Mouse (Mus musculus) hindbrain, postnatal 0 days (tissue): Measurements from ENCODE around the gene Rnf181. TPM values are rescaled to one million over a fixed set of nuclear protein-coding genes. Genes with fewer than 3 reads are reported as not detected.

Source experiments
- ATAC-seq: fragments of 200-750 bp; cut with Nextera tagmentation; 2 replicates; pipeline ENCODE4 v1.8.0; 2017; ENCODE audit warnings: mild to moderate bottlenecking, moderate TSS enrichment, moderate library complexity
- DNase-seq: peaks from one replicate; pipeline ENCODE4 v3.0.0-alpha.2; 2015; ENCODE audit warnings: low spot score
- H3K27ac ChIP-seq: fragments of 300-500 bp; sonication (generic); 2 replicates; pipeline ENCODE4 v1.5.1; 2014; ENCODE audit warnings: mild to moderate bottlenecking
- H3K27me3 ChIP-seq: fragments of 300-500 bp; sonication (generic); 2 replicates; pipeline ENCODE4 v1.6.1; 2014; ENCODE audit warnings: low read length, mixed read lengths; ENCODE audit not compliant: insufficient read depth
- H3K36me3 ChIP-seq: fragments of 300-500 bp; sonication (generic); 2 replicates; pipeline ENCODE4 v1.6.1; 2014; ENCODE audit warnings: low read length, mixed read lengths; ENCODE audit not compliant: insufficient read depth
- H3K4me1 ChIP-seq: fragments of 300-500 bp; sonication (generic); 2 replicates; pipeline ENCODE4 v1.6.1; 2014; ENCODE audit warnings: antibody characterized with exemption, low read length, mixed read lengths; ENCODE audit not compliant: insufficient read depth
- H3K4me2 ChIP-seq: fragments of 300-500 bp; sonication (generic); 2 replicates; pipeline ENCODE4 v1.6.1; 2014; ENCODE audit warnings: low read depth, mild to moderate bottlenecking, low read length, moderate library complexity, mixed read lengths
- H3K4me3 ChIP-seq: fragments of 300-500 bp; sonication (generic); 2 replicates; pipeline ENCODE4 v1.5.1; 2014; ENCODE audit warnings: low read length
- H3K9ac ChIP-seq: fragments of 300-500 bp; sonication (generic); replicated peaks from 2 replicates; pipeline ENCODE4 v1.6.1; 2014; ENCODE audit warnings: mild to moderate bottlenecking, low read length, moderate library complexity, mixed read lengths
- H3K9me3 ChIP-seq: fragments of 300-500 bp; sonication (generic); 2 replicates; pipeline ENCODE4 v1.6.1; 2016; ENCODE audit warnings: low read length, mixed read lengths
- CTCF ChIP-seq: IDR thresholded peaks from 2 replicates; pipeline ENCODE4 v1.5.1; 2016; ENCODE audit warnings: antibody characterized with exemption, control low read depth, low read depth
- WGBS: fragments of 180-500 bp; shearing (Covaris S2); extraction: QIAGEN DNeasy Blood & Tissue Kit; methylation state at CpG from one replicate; pipeline ENCODE4 v1.1.7; 2014; 5-methylcytosine and 5-hydroxymethylcytosine counted together
- polyA plus RNA-seq: library from polyadenylated mRNA; unstranded; fragments of >200 nt; fragmentation: Nextera tagmentation; extraction: Ambion mirVana; gene quantifications from 2 replicates; pipeline ENCODE4 v1.2.1, GENCODE M21; 2015
- total RNA-seq: library from RNA; depleted of rRNA; stranded (reverse); fragments of >200 nt; gene quantifications from 2 replicates; pipeline ENCODE4 v1.2.3, GENCODE M21; 2014

Gene Rnf181
- total and polyA plus RNA-seq, 2 experiments from 2014 or later: 70.6 to 134 TPM

DNA sequence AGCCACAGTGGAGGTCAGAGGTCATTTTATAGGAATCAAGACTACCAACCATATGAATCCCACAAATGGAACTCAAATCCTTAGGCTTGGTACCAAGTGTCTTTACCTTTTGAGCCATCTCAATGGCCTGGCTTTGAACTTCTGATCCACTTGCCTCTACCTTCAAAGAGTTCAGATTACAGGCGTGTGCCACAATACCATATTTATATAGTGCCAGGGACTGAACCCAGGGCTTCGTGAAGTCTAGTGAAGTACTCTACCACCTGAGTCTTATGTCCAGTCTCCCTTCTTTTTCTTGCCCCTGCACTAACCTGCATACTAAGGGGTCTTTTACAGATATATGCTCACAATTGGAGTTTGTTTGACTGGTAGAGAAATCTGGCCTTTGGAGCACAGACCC is 19.8 kb upstream of the Rnf181 start:
- no peak for TF ChIP-seq CTCF
- H3K4me3 ChIP-seq: no peak overlapping the region
- H3K27me3 ChIP-seq: peaks cover 7% of the 10 kb centered on the region; the same call in 1 of the 2 replicates
- H3K36me3 ChIP-seq: no peaks in the 10 kb centered on the region
- DNase-seq (no peak), ATAC-seq (no peak)
- no peak overlapping the region for H3K27ac ChIP-seq
- H3K9ac ChIP-seq: no peak overlapping the region
- 0 out of 2 replicates have a peak, but pooled peaks cover 5% of the 10 kb centered on the region for H3K4me1 ChIP-seq
- 93% methylated on average over 2 of the region's 2 CpGs for WGBS
- no peaks in the 10 kb centered on the region for H3K9me3 ChIP-seq
- H3K4me2 ChIP-seq: no peak overlapping the region

- Histone ChIP-seq H3K27ac (no peak overlapping the region), H3K4me1 (0 out of 2 replicates have a peak, but pooled peaks cover 5% of the 10 kb centered on the region), H3K4me3 (no peak overlapping the region), H3K27me3 (peaks cover 5% of the 10 kb centered on the region; the same call in 1 of the 2 replicates), H3K9ac (no peak overlapping the region), H3K4me2 (no peak overlapping the region), H3K36me3 (no peaks in the 10 kb centered on the region), H3K9me3 (no peaks in the 10 kb centered on the region)
- DNase-seq (no peak), ATAC-seq (no peak)
- 89% methylated on average over 4 of the region's 4 CpGs for WGBS
- TF ChIP-seq CTCF: no peak
These were observed 18.5 kb upstream of the Rnf181 start for GRCm38 (mm10) chr6:72385258-72385657.

GRCm38 (mm10) chr6:72383952-72384351 is 17.2 kb upstream of the Rnf181 start:
- no peaks in the 10 kb centered on the region for H3K4me1 ChIP-seq
- no peak for DNase-seq
- no peaks in the 10 kb centered on the region for H3K36me3 ChIP-seq
- WGBS: 91% methylated on average over 7 of the region's 7 CpGs
- H3K9ac ChIP-seq: no peak overlapping the region
- no peak overlapping the region for H3K4me2 ChIP-seq
- H3K9me3 ChIP-seq: no peaks in the 10 kb centered on the region
- no peak overlapping the region for H3K4me3 ChIP-seq
- peaks cover 4% of the 10 kb centered on the region for H3K27me3 ChIP-seq
- H3K27ac ChIP-seq: no peak overlapping the region
- ATAC-seq: no peak
- TF ChIP-seq CTCF: no peak

- no peaks in the 10 kb centered on the region for H3K9me3 ChIP-seq
- no peak for ATAC-seq
- H3K4me1 ChIP-seq: no peaks in the 10 kb centered on the region
- no peak overlapping the region for H3K4me3 ChIP-seq
- no peak for DNase-seq
- no peak overlapping the region for H3K27ac ChIP-seq
- 81% methylated on average over 6 of the region's 6 CpGs for WGBS
- H3K4me2 ChIP-seq: no peak overlapping the region
- no peak overlapping the region for H3K9ac ChIP-seq
- H3K36me3 ChIP-seq: no peaks in the 10 kb centered on the region
- TF ChIP-seq CTCF: no peak
- peaks cover 4% of the 10 kb centered on the region for H3K27me3 ChIP-seq
These were observed 16.5 kb upstream of the Rnf181 start for GRCm38 (mm10) chr6:72383142-72383820.

DNA sequence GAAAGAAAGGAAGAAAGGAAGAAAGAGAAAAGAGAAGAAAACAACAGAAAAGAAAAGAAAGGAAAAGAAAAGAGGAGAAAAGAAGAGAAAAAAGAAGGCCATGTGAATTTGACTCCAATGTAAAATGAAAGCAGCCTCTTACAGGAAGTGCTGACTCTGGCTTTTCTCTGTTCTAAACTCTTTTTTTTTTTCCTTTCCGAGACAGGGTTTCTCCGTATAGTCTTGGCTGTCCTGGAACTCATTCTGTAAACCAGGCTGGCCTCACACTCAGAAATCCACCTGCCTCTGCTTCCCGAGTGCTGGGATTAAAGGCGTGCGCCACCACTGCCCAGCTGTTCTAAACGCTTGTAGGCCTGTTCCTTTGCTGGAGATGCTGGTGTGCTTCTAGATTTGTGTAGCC is 15.7 kb upstream of the Rnf181 start:
- peaks cover 4% of the 10 kb centered on the region for H3K27me3 ChIP-seq
- no peaks in the 10 kb centered on the region for H3K36me3 ChIP-seq
- no peaks in the 10 kb centered on the region for H3K4me1 ChIP-seq
- no peak overlapping the region for H3K27ac ChIP-seq
- H3K9ac ChIP-seq: no peak overlapping the region
- H3K9me3 ChIP-seq: no peaks in the 10 kb centered on the region
- no peak for TF ChIP-seq CTCF
- H3K4me2 ChIP-seq: no peak overlapping the region
- 85% methylated on average over 6 of the region's 6 CpGs for WGBS
- H3K4me3 ChIP-seq: no peak overlapping the region
- DNase-seq: no peak
- ATAC-seq: no peak

DNA sequence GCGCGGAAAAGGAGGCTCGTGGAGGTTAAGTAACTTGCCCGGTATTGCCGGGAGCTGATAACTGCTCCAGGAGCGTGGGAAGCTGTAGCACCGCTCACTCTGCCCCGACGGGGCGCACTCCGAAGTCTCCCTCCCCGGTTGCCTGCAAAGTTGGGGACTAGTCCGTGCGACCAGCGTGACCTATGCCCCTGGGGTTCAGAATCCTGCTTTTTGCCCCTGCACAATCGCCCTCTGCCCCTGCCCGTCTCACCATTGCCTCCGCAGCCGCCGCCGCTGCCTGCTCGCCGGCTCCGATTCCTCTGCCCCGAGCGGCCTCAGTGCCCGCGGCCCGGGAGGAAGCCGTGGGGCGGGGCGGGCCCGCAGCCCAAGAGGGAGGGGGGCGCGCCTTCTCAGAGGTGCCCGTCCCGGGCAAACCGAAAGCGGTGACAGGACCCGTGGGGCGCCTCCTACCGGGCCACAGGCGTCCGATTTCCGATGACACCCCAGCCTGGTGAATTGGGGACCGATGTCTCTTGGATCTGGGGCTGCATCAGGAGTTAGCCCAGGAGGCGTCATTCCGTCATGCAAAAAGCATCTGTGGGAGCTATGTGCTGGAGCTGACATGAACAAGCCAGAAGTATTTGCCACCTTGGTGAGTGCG is 13.5 kb upstream of the Rnf181 start, which contains the start of gene Vamp5:
Vamp5 (minus strand) TSS at position 338 of the 640 bp plus-strand sequence.
- Histone ChIP-seq H3K4me2 (peak within 1 kb of the TSS; percentile 58), H3K27ac (0 out of 2 replicates have a peak within 1 kb of the TSS, but pooled peaks have one; percentile 29), H3K9ac (peak within 1 kb of the TSS; percentile 45; the same call in 1 of the 2 replicates), H3K36me3 (no peaks in the 10 kb centered on the region), H3K4me3 (peak within 1 kb of the TSS; percentile 40), H3K9me3 (no peaks in the 10 kb centered on the region), H3K4me1 (no peaks in the 10 kb centered on the region), H3K27me3 (peaks cover 4% of the 10 kb centered on the region)
- ATAC-seq (peak; percentile 80), DNase-seq (peak; percentile 41)
- WGBS: 3% methylated on average over 48 of the region's 49 CpGs
- TF ChIP-seq CTCF: no peak
